Mouse (Mus musculus) liver, postnatal 0 days (tissue): ENCODE measurements around the gene E330009J07Rik.

Experiments
- CTCF ChIP-seq: sonication (generic); IDR thresholded peaks from 2 replicates; pipeline ENCODE4 v1.5.1; 2016; ENCODE audit warnings: antibody characterized with exemption, low read depth
- EP300 ChIP-seq: IDR thresholded peaks from 2 replicates; pipeline ENCODE4 v1.6.1; 2016; ENCODE audit warnings: antibody characterized with exemption, low read depth, mild to moderate bottlenecking

GRCm38 (mm10) chr6:40415799-40416198, 20.1 kb downstream of the E330009J07Rik start:
- TF ChIP-seq CTCF (no peak), EP300 (no peak)
